Mouse (Mus musculus): Measurements from ENCODE around the gene Zfp672.
"Not testable (repeated sequence)": the region's sequence is repeated elsewhere in the genome, so short reads cannot be mapped to it uniquely, and the experiment has no call there.

DNA sequence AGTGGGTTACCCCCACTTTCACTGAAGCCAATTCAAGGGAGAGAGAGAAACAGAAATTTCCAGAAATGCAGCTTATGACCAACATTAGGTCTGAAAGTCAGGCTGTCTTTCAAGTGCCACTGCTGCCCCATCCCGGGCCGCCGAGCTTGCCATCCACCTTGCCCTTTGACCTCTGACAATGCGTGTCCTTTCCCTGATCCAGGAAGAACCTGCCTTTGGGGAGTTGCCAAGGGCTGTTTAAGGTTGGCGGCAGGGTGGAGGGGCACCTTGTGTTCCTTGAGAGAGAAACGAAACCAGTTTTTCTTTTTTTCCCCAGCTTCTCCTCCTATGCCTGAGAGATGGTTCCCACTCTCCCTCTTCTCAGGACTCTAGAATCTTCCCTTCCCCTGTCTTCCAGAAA lies 32.4 kb upstream of the Zfp672 start:
- not testable (repeated sequence) for TF ChIP-seq CTCF, EP300 (IDR thresholded peaks at IDR 0.05; ENCODE audit: low read depth)

Measured in liver, embryonic 14.5 days (tissue).